Mouse (Mus musculus): ENCODE results near the gene Zfp408.

- TF ChIP-seq GATA1 (IDR thresholded peaks at IDR 0.05; ENCODE audit: low read length) (no peak), TAL1 (IDR thresholded peaks at IDR 0.05; ENCODE audit: low read length) (no peak)
Observed at GRCm38 (mm10) chr2:91636727-91637338, 12.8 kb downstream of the Zfp408 start.
